Mouse (Mus musculus): ENCODE results near the gene Nhsl2.

DNA sequence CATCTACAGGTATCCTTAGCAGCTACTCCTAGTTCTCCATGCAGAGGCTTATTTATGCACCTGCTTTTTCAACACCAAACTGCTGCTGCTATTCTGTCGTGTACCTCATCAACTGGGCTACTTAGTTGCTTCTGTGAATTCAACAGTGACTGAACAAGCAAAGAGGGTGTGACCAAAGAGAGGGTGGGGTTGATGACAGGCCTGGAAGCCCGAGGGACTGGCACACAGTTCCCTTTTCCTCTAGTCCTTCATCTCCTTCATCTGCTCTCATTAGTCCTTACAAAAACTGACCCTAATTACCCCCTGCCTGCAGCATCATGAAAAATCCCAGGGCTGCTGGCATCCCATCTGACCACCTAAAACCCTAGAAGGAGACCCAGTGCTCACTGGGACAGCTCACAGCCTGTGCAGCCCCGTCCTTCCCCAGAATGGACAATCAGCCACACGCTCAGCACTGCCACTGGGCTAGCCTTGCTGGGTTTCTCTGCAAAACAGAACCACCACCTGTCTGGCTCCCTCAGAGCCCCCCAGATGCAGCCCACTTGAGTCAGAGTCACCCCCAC, 216.1 kb downstream of the Nhsl2 start:
- no peak for TF ChIP-seq CTCF (IDR thresholded peaks at IDR 0.05; ENCODE audit: control insufficient read depth, insufficient read depth, low read length)
- no peak for TF ChIP-seq POLR2A (IDR thresholded peaks at IDR 0.05; ENCODE audit: borderline replicate concordance, control insufficient read depth, low read depth, low read length)

Measured in bone marrow, adult 2 months (tissue).